Mouse (Mus musculus) gastrocnemius, adult 18-20 months (tissue): ENCODE measurements around the gene Rhof. TPM values are rescaled to one million over a fixed set of nuclear protein-coding genes. Genes with fewer than 3 reads are reported as not detected.
A peak's percentile ranks its signal among the peaks of the same experiment; 100 is the strongest.

Experiments used
- DNase-seq: peaks from one replicate; pipeline ENCODE4 v3.0.0; 2021; ENCODE audit warnings: low spot score
- total RNA-seq, 2 experiments: library from RNA; stranded (reverse); gene quantifications; 2 replicates each; pipeline ENCODE4 v1.2.3; 2021

The Rhof gene
- total RNA-seq, 2 experiments from 2014 or later, result 0.09 to 0.24 TPM

- peak; percentile 92 for DNase-seq
These were observed 3.2 kb upstream of the Rhof start for GRCm38 (mm10) chr5:123135471-123136360.

GRCm38 (mm10) chr5:123134875-123135382 lies 2.4 kb upstream of the Rhof start:
- no peak for DNase-seq

GRCm38 (mm10) chr5:123134186-123134874 lies 1.8 kb upstream of the Rhof start:
- DNase-seq, result peak; percentile 87

- peak; percentile 46 for DNase-seq
These were observed 1.3 kb upstream of the Rhof start for GRCm38 (mm10) chr5:123133784-123134143.

GRCm38 (mm10) chr5:123133083-123133783 lies 741 bp upstream of the Rhof start:
- DNase-seq, result peak; percentile 91

- DNase-seq, result no peak
These were observed 1.7 kb downstream of the Rhof start for GRCm38 (mm10) chr5:123130814-123131148.

GRCm38 (mm10) chr5:123130030-123130813 lies 2.3 kb downstream of the Rhof start:
- DNase-seq, result no peak

GRCm38 (mm10) chr5:123129170-123129757 lies 3.2 kb downstream of the Rhof start:
- no peak for DNase-seq

GRCm38 (mm10) chr5:123128426-123129169 lies 3.9 kb downstream of the Rhof start:
- no peak for DNase-seq

- DNase-seq, result no peak
These were observed 5.5 kb downstream of the Rhof start for GRCm38 (mm10) chr5:123127031-123127430.

- DNase-seq, result peak; percentile 50
These were observed 6.7 kb downstream of the Rhof start for GRCm38 (mm10) chr5:123125638-123126406.

GRCm38 (mm10) chr5:123125105-123125504 lies 7.4 kb downstream of the Rhof start:
- DNase-seq, result no peak

GRCm38 (mm10) chr5:123122181-123122580 lies 10.3 kb downstream of the Rhof start:
- DNase-seq, result no peak

GRCm38 (mm10) chr5:123120624-123121215 lies 11.8 kb downstream of the Rhof start:
- DNase-seq, result no peak

GRCm38 (mm10) chr5:123118826-123119225 lies 13.7 kb downstream of the Rhof start:
- DNase-seq, result no peak

- no peak for DNase-seq
These were observed 14.7 kb downstream of the Rhof start for GRCm38 (mm10) chr5:123117773-123118172.

GRCm38 (mm10) chr5:123117257-123117656 lies 15.2 kb downstream of the Rhof start:
- DNase-seq, result peak; percentile 74

GRCm38 (mm10) chr5:123116080-123116479 lies 16.4 kb downstream of the Rhof start:
- DNase-seq, result no peak

- no peak for DNase-seq
These were observed 17.6 kb downstream of the Rhof start for GRCm38 (mm10) chr5:123114924-123115323.
